Mouse (Mus musculus) embryonic facial prominence, embryonic 11.5 days (tissue): ENCODE results near the gene Szt2. TPM values are rescaled to one million over a fixed set of nuclear protein-coding genes. Genes with fewer than 3 reads are reported as not detected.

ENCODE experiments used
- ATAC-seq: fragments of 200-750 bp; cut with Nextera tagmentation; replicated peaks from 2 replicates; pipeline ENCODE4 v1.8.0; 2017; ENCODE audit warnings: low read depth; ENCODE audit not compliant: insufficient number of reproducible peaks, low FRiP score, low TSS enrichment
- DNase-seq: peaks from one replicate; pipeline ENCODE4 v3.0.0-alpha.2; 2015; ENCODE audit warnings: low spot score
- H3K27ac ChIP-seq: fragments of 300-500 bp; sonication (generic); replicated peaks from 2 replicates; pipeline ENCODE4 v1.5.1; 2014; ENCODE audit warnings: mild to moderate bottlenecking, low read depth, low read length, control low read depth
- H3K27me3 ChIP-seq: fragments of 300-500 bp; sonication (generic); 2 replicates; pipeline ENCODE4 v1.6.1; 2014; ENCODE audit warnings: mild to moderate bottlenecking, low read length, moderate library complexity, mixed read lengths; ENCODE audit not compliant: control insufficient read depth, insufficient read depth
- H3K36me3 ChIP-seq: fragments of 300-500 bp; sonication (generic); replicated peaks from 2 replicates; pipeline ENCODE4 v1.6.1; 2014; ENCODE audit warnings: low read depth, mild to moderate bottlenecking, low read length, moderate library complexity, mixed read lengths; ENCODE audit not compliant: control insufficient read depth, insufficient read depth
- H3K4me1 ChIP-seq: fragments of 300-500 bp; sonication (generic); 2 replicates; pipeline ENCODE4 v1.6.1; 2014; ENCODE audit warnings: low read length, mixed read lengths; ENCODE audit not compliant: control insufficient read depth, insufficient read depth
- H3K4me2 ChIP-seq: fragments of 300-500 bp; sonication (generic); 2 replicates; pipeline ENCODE4 v1.6.1; 2014; ENCODE audit warnings: low read depth, mild to moderate bottlenecking, control low read depth, low read length, moderate library complexity
- H3K4me3 ChIP-seq: fragments of 300-500 bp; sonication (generic); 2 replicates; pipeline ENCODE4 v1.5.1; 2014; ENCODE audit warnings: low read depth, low read length, control low read depth
- H3K9ac ChIP-seq: fragments of 300-500 bp; sonication (generic); replicated peaks from 2 replicates; pipeline ENCODE4 v1.6.1; 2014; ENCODE audit warnings: mild to moderate bottlenecking, control low read depth, low read length
- H3K9me3 ChIP-seq: fragments of 300-500 bp; sonication (generic); replicated peaks from 2 replicates; pipeline ENCODE4 v1.6.1; 2016; ENCODE audit warnings: mild to moderate bottlenecking, low read length, inconsistent platforms, mixed read lengths; ENCODE audit not compliant: control insufficient read depth
- WGBS: fragments of 180-500 bp; shearing (Covaris S2); extraction: QIAGEN DNeasy Blood & Tissue Kit; methylation state at CpG from one replicate; pipeline ENCODE4 v1.1.7; 2014; 5-methylcytosine and 5-hydroxymethylcytosine counted together
- polyA plus RNA-seq: library from polyadenylated mRNA; unstranded; fragments of >200 nt; fragmentation: Nextera tagmentation; extraction: Ambion mirVana; gene quantifications from 2 replicates; pipeline ENCODE4 v1.2.1, GENCODE M21; 2014

The Szt2 gene
- polyA plus RNA-seq, 1 experiment from 2014 or later, result 6.8 TPM

DNA sequence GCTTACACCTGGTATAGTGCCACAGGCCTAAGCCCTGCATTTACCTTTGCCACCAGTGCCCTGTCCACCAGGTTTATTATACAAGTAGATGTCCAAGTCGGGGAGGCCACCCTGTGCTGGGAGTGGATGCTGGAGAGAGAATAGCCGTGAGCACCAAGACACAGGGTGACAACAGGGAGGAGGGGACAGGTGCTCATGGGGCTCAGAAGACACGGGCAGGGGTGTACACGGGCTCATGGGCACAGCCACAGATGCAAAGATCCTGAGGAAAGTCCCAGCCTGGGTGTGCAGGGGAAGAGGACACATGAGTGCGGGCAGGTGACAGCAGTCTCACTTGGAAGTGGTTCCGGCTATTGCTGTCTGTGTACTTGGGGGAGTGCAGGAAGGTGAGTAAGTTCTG lies 33.1 kb downstream of the Szt2 start:
- Histone ChIP-seq H3K9ac (no peak overlapping the region), H3K27me3 (no peaks in the 10 kb centered on the region), H3K4me3 (no peak overlapping the region), H3K4me2 (no peak overlapping the region), H3K27ac (no peak overlapping the region), H3K4me1 (no peaks in the 10 kb centered on the region), H3K9me3 (no peaks in the 10 kb centered on the region), H3K36me3 (peaks cover 13% of the 10 kb centered on the region)
- peak; percentile 44; the same call in 1 of the 2 replicates for ATAC-seq
- no peak for DNase-seq
- 92% methylated on average over 6 of the region's 6 CpGs for WGBS

GRCm38 (mm10) chr4:118371822-118372221 lies 37.3 kb downstream of the Szt2 start:
- no peak overlapping the region for H3K27ac ChIP-seq
- H3K36me3 ChIP-seq, result peaks cover 13% of the 10 kb centered on the region
- no peak for ATAC-seq
- no peaks in the 10 kb centered on the region for H3K27me3 ChIP-seq
- DNase-seq, result no peak
- H3K4me2 ChIP-seq, result no peak overlapping the region
- 85% methylated on average over 13 of the region's 13 CpGs for WGBS
- no peak overlapping the region for H3K4me3 ChIP-seq
- H3K9ac ChIP-seq, result no peak overlapping the region
- no peaks in the 10 kb centered on the region for H3K9me3 ChIP-seq
- no peaks in the 10 kb centered on the region for H3K4me1 ChIP-seq

GRCm38 (mm10) chr4:118368616-118369015 lies 40.5 kb downstream of the Szt2 start:
- ATAC-seq, result no peak

DNA sequence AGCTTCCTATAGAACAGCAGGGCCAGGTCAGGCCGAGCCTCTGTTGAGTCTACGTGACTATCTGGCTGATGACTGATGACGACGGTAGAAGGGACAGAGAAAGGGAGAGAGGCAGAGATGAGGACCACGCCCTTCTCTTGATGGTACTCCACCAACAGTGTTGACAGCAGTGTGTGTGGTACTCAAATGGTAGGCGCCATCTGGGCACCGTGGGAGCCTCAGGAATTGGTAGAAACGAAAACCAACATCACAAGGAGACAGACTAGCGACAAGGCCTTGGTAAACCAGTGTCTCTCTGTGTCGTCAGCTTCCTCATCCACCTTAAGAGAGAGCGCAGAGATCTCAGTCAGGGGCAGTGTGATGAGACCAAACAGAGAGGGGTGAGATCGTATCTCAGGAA lies 41.5 kb downstream of the Szt2 start:
- Histone ChIP-seq H3K4me1 (no peaks in the 10 kb centered on the region), H3K27me3 (no peaks in the 10 kb centered on the region), H3K27ac (no peak overlapping the region), H3K4me3 (no peak overlapping the region), H3K36me3 (peaks cover 13% of the 10 kb centered on the region), H3K9ac (no peak overlapping the region), H3K4me2 (no peak overlapping the region), H3K9me3 (no peaks in the 10 kb centered on the region)
- ATAC-seq (no peak), DNase-seq (no peak)
- WGBS, result 92% methylated on average over 12 of the region's 12 CpGs

More at GRCm38 (mm10) chr4:118368616-118369015, 40.5 kb downstream of the Szt2 start:
- H3K4me2 ChIP-seq, result no peak overlapping the region
- DNase-seq, result no peak
- peaks cover 13% of the 10 kb centered on the region for H3K36me3 ChIP-seq
- WGBS, result 90% methylated on average over 3 of the region's 3 CpGs
- H3K4me1 ChIP-seq, result no peaks in the 10 kb centered on the region
- no peak overlapping the region for H3K4me3 ChIP-seq
- no peaks in the 10 kb centered on the region for H3K27me3 ChIP-seq
- no peaks in the 10 kb centered on the region for H3K9me3 ChIP-seq
- H3K9ac ChIP-seq, result no peak overlapping the region
- H3K27ac ChIP-seq, result no peak overlapping the region

DNA sequence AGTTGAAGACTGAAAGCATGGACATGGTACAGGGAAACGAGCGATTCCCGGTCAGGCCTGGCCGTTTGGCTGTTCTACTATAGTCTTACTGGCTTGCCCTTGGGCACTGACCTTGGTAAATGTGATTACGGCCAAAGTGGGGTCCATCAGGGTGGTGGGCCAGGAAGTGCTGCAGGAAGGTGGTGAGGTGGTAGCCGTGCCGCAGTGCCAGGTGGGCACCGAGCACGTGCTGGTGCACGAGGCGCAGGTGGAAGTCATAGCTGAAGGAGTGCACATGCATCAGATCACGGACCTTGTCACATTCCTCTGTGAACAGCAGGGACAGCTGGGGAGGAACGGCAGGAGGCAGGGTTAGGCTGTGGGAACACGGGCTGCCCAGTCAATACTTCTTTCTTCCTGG lies 43.1 kb downstream of the Szt2 start:
- Histone ChIP-seq H3K27me3 (no peaks in the 10 kb centered on the region), H3K27ac (no peak overlapping the region), H3K4me2 (no peak overlapping the region), H3K9ac (no peak overlapping the region), H3K4me1 (no peaks in the 10 kb centered on the region), H3K36me3 (peaks cover 13% of the 10 kb centered on the region), H3K4me3 (no peak overlapping the region), H3K9me3 (no peaks in the 10 kb centered on the region)
- DNase-seq, result no peak
- 91% methylated on average over 14 of the region's 14 CpGs for WGBS
- ATAC-seq, result no peak

GRCm38 (mm10) chr4:118364641-118365040 lies 44.4 kb downstream of the Szt2 start:
- no peaks in the 10 kb centered on the region for H3K9me3 ChIP-seq
- no peaks in the 10 kb centered on the region for H3K27me3 ChIP-seq
- H3K4me2 ChIP-seq, result no peak overlapping the region
- H3K9ac ChIP-seq, result no peak overlapping the region
- no peak for DNase-seq
- peaks cover 10% of the 10 kb centered on the region for H3K36me3 ChIP-seq
- WGBS, result 95% methylated on average over 13 of the region's 13 CpGs
- no peaks in the 10 kb centered on the region; the same call in 1 of the 2 replicates for H3K4me1 ChIP-seq
- ATAC-seq, result no peak
- no peak overlapping the region for H3K27ac ChIP-seq
- H3K4me3 ChIP-seq, result no peak overlapping the region

DNA sequence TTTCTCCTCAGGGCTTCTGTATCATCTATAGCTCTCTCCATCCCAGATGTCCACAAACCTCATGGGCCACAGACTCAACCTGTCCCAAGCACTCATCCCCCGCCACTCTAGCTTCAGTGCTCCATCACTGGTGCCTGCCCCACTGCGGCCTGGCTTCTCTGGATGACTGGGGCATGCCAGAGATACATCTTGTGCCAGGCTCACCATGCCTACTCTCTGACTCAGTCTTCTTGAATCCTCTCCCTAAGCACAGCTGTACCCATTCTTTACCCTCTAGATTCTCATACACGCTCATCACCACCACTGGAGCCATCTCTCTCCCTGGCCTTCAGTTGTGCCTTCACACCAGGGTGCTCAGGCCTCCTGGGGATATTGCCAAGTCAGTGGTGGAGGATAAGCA lies 45.1 kb downstream of the Szt2 start:
- no peak overlapping the region for H3K27ac ChIP-seq
- H3K4me3 ChIP-seq, result no peak overlapping the region
- ATAC-seq, result no peak
- H3K9me3 ChIP-seq, result no peaks in the 10 kb centered on the region
- no peaks in the 10 kb centered on the region; the same call in 1 of the 2 replicates for H3K4me1 ChIP-seq
- H3K9ac ChIP-seq, result no peak overlapping the region
- DNase-seq, result no peak
- H3K4me2 ChIP-seq, result no peak overlapping the region
- 94% methylated on average over 3 of the region's 3 CpGs for WGBS
- H3K27me3 ChIP-seq, result no peaks in the 10 kb centered on the region
- peaks cover 10% of the 10 kb centered on the region for H3K36me3 ChIP-seq

DNA sequence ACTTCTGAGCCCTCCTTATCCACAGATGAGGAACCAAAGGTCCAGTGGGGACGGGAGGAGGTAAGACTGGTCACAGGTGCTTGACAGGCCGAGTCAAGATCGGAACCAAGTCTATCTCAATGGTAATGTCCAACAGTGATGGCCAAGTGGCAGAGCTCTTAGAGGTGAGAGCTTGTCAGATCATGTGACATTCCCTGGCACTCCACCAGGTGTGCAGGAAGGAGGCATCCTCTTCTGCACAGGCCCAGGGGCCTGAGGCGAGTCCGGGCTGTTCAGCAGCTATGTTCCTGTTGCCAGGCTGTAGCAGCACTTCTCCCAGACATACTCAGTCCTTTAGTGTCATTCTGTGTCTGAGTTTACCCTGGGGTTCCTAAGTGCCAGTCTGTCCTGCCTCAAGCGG lies 46.2 kb downstream of the Szt2 start:
- H3K9ac ChIP-seq, result no peak overlapping the region
- no peak overlapping the region for H3K4me2 ChIP-seq
- 88% methylated on average over 6 of the region's 6 CpGs for WGBS
- no peaks in the 10 kb centered on the region for H3K9me3 ChIP-seq
- no peaks in the 10 kb centered on the region; the same call in 1 of the 2 replicates for H3K4me1 ChIP-seq
- peaks cover 10% of the 10 kb centered on the region for H3K36me3 ChIP-seq
- H3K27me3 ChIP-seq, result no peaks in the 10 kb centered on the region
- no peak for DNase-seq
- no peak overlapping the region for H3K4me3 ChIP-seq
- ATAC-seq, result no peak
- no peak overlapping the region for H3K27ac ChIP-seq
